Mouse (Mus musculus) MEL-GATA-1-ER (cell line): ENCODE data around the gene Tst.

ENCODE experiments used
- DNase-seq: peaks from one replicate; pipeline ENCODE4 v3.0.0-alpha.2; 2012; ENCODE audit warnings: low read depth; ENCODE audit errors: extremely low read depth

Tst gene

GRCm38 (mm10) chr15:78390855-78391254 is 14.9 kb downstream of the Tst start:
- no peak for DNase-seq

DNA sequence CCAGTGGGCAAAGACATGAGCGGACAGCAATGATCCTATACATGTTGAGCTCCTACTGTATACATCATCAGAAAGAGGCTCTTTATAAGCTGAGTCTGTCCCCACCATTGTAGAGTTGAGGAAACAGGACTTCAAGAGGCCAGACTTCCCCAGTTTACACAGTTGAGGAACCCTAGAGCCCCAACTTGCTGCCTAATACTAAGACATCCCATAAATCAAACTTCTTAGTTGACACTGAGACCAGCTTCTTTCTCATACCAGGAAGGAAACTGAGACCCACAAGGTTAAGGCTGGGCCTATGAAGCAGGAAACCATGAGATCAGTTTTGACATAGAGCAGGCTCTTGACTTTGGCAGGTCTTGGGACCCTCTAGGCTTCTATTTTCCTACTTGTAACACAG is 20.1 kb downstream of the Tst start:
- no peak for DNase-seq

DNA sequence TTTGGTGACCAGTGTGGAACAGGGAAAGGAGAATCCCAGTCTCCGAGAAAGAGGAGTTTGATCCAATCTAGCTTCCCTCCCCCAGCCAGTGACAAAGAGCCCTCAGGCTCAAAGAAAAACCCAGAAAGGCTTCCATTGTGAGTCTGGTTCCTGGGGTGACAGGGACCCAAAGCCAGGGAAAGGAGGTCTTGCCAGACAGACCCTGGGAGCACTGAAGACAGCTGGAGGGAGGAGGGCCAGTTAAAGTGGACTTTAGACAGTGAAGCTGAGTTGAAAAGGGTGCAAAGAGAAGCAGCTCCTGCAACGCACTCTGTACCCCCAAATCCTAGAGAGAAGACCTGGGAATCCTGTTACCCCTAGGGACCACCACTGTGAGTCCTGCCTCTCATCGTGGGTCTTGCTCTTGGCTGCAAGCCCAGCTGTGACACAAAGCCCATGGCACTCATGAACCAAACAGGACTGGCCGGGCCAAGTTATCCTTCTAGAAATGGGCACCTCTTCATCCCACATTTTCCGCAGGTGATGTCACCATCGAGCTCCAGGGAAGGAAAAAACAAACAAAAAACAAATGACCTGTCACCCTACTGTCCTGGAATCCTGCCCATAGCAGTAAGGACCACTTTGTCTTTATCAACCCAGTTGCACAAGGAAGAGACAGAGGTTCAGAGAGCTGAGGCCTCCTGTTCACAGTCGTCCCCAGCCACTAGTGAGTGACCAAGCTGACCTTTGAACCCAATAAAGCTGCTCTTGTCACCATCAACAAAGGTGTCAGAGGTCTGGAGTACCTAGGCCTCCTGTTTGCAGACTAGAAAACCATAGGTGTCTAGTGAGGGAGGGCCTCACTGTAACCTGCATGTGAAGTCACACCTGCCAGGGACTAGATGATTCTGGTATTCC is 21.2 kb downstream of the Tst start:
- DNase-seq = no peak

- peak; percentile 40 for DNase-seq
These were observed 22.1 kb downstream of the Tst start for GRCm38 (mm10) chr15:78383450-78384219.

GRCm38 (mm10) chr15:78382115-78382514 is 23.6 kb downstream of the Tst start:
- no peak for DNase-seq

DNA sequence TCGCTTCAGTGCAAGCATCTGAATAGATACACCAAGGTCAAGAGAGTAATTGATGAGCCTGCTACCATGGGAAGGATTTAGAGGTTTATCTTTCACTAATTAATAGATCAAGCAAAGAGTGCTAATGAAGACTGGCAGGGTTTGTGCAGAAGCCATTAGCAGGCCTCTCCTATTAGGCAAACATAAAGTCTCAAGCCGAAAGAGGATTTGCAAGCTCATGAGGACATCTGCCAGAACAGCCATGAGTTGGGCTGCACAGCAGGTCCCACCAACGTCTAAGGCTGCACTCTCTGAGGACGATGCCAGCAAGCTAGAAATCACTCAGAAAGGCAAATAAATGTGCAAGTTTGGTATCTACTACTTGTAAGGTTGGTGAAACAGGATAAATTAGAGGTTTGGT is 25.0 kb downstream of the Tst start:
- DNase-seq = no peak

GRCm38 (mm10) chr15:78380208-78380607 is 25.5 kb downstream of the Tst start:
- DNase-seq = no peak

- DNase-seq = no peak
These were observed 27.2 kb downstream of the Tst start for GRCm38 (mm10) chr15:78378556-78378955.

- peak; percentile 84 for DNase-seq
These were observed 27.8 kb downstream of the Tst start for GRCm38 (mm10) chr15:78377859-78378258.

DNA sequence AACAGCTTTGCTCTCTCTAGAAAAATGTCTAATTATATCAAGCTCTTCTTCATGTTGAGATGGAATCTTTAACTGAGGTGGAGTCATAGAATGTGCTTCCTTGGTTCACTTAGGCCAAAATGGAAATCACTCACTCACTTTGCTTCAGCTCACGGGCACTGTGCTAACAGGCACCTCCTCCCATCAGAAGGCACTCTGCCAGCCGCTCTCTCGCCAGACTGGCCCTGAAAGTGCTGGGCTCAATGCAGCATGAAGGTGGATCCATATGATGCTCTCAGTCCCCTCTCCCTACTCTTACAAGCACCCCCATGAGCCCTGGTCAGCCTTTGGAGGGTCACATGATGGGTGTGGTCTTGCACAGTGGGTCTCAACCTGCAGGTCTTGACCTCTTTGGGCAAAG is 31.5 kb downstream of the Tst start:
- DNase-seq = no peak

GRCm38 (mm10) chr15:78372796-78373195 is 32.9 kb downstream of the Tst start:
- DNase-seq = no peak

GRCm38 (mm10) chr15:78369641-78370040 is 36.1 kb downstream of the Tst start:
- no peak for DNase-seq

GRCm38 (mm10) chr15:78368926-78369346 is 36.8 kb downstream of the Tst start:
- DNase-seq = no peak

GRCm38 (mm10) chr15:78367811-78368210 is 37.9 kb downstream of the Tst start:
- no peak for DNase-seq

DNA sequence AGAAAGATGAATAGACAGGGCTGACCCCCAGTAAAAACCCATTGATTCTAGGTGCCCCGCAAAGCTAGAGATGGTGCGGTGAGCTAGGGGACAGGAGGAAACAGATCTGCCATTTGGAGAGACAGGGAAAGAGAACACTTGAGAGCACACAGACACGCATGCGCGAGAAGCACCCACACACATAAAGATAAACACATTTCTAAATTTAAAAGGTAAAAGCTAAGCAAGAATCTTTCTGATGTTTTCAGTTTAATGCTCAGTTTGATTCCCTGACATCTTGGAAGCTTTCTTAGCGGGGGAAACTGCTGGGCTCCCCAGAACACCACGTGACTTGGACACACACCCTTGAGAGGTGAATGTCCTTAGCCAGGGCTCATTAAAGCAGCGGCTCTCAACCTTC is 38.8 kb downstream of the Tst start:
- DNase-seq = no peak

- no peak for DNase-seq
These were observed 39.8 kb downstream of the Tst start for GRCm38 (mm10) chr15:78365916-78366315.

DNA sequence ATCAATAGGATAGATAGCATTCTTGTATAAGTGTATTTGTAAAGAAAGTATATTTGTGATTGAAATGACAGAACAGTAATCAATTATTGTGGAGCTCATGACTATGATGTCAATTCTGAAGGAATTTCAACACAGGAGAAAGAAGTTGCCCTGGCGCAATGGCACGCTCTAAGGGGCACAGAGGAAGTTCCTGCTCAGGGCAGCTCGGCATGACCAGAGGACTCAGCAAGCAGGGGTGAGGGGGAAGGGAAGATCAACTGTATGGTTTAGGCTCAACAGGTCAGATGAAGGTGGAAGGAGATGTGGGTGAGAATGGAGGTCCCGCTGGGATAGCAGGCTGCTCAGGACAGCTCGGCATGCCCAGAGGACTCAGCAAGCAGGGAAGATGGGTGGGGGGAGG is 50.2 kb downstream of the Tst start:
- DNase-seq = no peak

- no peak for DNase-seq
These were observed 50.7 kb downstream of the Tst start for GRCm38 (mm10) chr15:78354958-78355357.

- no peak for DNase-seq
These were observed 54.0 kb downstream of the Tst start for GRCm38 (mm10) chr15:78351586-78352165.
